Mouse (Mus musculus) testis, adult 10 weeks (tissue): ENCODE results near the gene Kbtbd2. TPM values are rescaled to one million over a fixed set of nuclear protein-coding genes. Genes with fewer than 3 reads are reported as not detected.

Experiments
- polyA plus RNA-seq: library from polyadenylated mRNA; stranded (reverse); fragments of 350-450 nt; fragmentation: Illumina TruSeq; extraction: RNeasy Lipid Tissue Mini Kit (QIAGEN cat#74804); gene quantifications from one replicate; pipeline ENCODE4 v1.2.3, GENCODE M21; 2014; ENCODE audit warnings: low read depth, low replicate concordance

Kbtbd2 gene
- polyA plus RNA-seq: 28.2 TPM

DNA sequence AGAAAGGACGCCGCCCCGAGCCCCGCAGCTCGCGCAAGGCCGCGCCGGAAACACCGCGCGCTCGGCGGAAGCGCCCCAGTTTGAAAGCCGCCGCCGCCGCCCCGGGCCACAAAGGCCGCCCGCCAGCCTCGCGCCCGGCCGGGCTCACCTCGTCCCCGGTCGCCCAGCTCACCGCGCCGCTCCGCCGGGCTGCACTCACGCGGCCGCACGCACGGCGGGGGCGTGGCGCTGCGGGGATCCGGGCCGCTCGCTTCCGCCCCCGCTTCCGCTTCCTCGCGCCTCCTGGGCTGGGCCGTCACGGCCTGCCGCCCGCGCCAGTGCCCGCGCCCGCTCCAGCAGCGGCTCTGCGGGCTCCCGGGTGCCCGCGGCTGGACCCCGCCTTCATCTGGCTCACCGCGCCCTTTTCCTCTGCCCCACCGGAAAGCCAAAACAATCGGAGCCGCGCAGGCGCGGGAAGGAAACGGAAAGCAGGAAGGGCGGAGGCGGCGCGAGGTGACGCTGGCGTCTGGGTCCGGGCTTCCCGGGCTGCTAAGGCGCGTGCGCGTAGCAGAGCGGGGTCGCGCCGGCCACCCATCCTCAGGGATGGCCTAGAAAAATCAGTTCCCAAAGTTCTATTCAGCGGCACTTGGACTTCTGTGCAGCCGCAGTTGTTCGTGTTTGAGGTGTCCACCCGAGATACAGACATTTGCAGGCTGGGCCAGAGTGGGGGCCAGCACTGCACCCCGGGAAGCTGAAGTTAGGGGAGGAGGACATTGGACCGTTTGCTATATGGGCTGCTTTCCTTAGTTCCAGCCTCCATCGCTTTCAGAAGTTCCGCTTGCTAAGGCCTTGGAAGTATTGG is at the start of gene Kbtbd2:
Gene Kbtbd2, minus strand, starts transcription at position 503 of the 841 bp plus-strand sequence.

DNA sequence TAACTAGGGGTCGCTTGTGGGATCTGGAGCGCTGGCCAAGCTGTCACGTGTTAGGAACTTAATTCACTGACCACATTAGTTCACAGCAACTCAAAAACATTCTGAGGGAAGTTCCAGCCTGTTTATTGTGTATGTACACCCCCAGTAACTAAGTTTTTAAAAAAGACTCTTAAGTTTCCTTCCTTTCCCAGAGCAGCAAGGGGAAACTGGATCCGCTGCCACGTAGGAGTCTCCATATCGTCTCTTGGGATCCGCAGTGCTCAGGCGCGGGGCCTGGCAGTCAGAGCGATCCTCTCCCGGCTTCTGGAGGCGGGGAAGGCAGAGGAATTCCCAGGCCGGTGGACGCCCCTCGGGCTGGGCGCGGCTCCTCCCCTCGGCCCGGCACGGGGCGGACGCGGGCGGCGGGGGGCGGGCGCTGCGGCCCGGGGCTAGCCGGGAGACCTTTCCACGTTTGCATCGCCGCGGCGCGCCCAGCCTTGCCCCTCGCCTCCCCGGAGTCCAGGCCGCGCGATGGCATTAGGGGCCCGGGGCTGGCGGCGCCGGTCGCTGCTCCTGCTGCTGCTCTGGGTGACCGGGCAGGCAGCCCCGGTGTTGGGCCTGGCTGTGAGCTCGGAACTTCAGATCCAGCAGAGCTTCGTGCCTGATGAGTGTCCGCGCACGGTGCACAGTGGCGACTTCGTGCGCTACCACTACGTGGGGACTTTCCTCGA is 34.2 kb upstream of the Kbtbd2 start, which contains the start of gene Fkbp9:
Gene Fkbp9, plus strand, starts transcription at position 363 of the 710 bp plus-strand sequence.

Other genes with a start within 250 kb of the Kbtbd2 start
- 155 TPM for gene Pde1c, start 228.7 kb downstream of the Kbtbd2 start, polyA plus RNA-seq
- gene Lsm5, start 93.1 kb downstream of the Kbtbd2 start, polyA plus RNA-seq: 34.4 TPM
- gene Avl9, start 82.9 kb downstream of the Kbtbd2 start, polyA plus RNA-seq: 18.9 TPM
- gene Fkbp9, start 34.2 kb upstream of the Kbtbd2 start, polyA plus RNA-seq: 13.8 TPM
- 59.0 TPM for gene Nt5c3, start 126.1 kb upstream of the Kbtbd2 start, polyA plus RNA-seq
- 3.3 TPM for gene Vmn1r4, start 126.2 kb upstream of the Kbtbd2 start, polyA plus RNA-seq
- gene Vmn1r5, start 172.5 kb upstream of the Kbtbd2 start, polyA plus RNA-seq: 0.18 TPM
- 0.27 TPM for gene Vmn1r6, start 199.4 kb upstream of the Kbtbd2 start, polyA plus RNA-seq
- not detected for gene Vmn1r7, start 227.5 kb upstream of the Kbtbd2 start, polyA plus RNA-seq
- gene Vmn1r8, start 234.5 kb upstream of the Kbtbd2 start, polyA plus RNA-seq: not detected